Mouse (Mus musculus) CD4-positive, CD25-positive, alpha-beta regulatory T cell, adult 2 months (primary cell): ENCODE measurements around the gene Ccdc162.

Experiments
- DNase-seq: peaks from one replicate; pipeline ENCODE4 v3.0.0-alpha.2; 2012; ENCODE audit warnings: low read depth, low spot score

Gene Ccdc162

DNA sequence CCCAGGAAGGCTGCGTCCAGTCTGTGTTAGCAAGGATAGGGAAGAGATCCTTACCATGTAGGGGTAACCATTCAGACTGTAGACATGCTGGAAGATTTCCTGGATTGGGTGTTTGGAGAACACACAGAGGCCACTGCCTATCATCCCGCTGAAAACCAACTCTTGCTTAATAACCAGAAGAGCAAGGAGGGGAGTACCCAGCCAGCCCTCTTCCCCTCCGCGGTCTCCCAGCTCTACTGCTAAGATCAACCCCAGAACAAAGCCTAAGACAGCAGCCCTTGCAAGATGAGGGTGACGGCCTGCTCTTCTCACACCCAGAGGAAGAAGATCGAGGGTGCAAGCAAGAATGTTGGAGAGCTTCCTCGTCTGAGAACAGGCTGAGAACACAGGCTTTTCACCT lies 227.6 kb downstream of the Ccdc162 start:
- peak; percentile 29 for DNase-seq
